Mouse (Mus musculus): ENCODE data around the gene Atp5f1.

- TF ChIP-seq POLR2A (IDR thresholded peaks at IDR 0.05; ENCODE audit: low read depth, low read length) (no peak), CTCF (IDR thresholded peaks at IDR 0.05; ENCODE audit: extremely low read depth, insufficient read depth, insufficient read length, insufficient replicate concordance) (no peak)
Measured at GRCm38 (mm10) chr3:105932240-105933071, 27.4 kb downstream of the Atp5f1 start, which contains the start of gene I830077J02Rik.

Measured in spleen, adult 2 months (tissue).